Mouse (Mus musculus): Measurements from ENCODE around the gene Agtr2. TPM values are rescaled to one million over a fixed set of nuclear protein-coding genes. Genes with fewer than 3 reads are reported as not detected.
"Not testable (repeated sequence)": the region's sequence is repeated elsewhere in the genome, so short reads cannot be mapped to it uniquely, and the experiment has no call there.

The Agtr2 gene
- under 1 TPM; 0.32 to 0.53 TPM for total RNA-seq (2021)
- long read RNA-seq, experiment 1 = 0 reads
- long read RNA-seq, experiment 2 = 0 reads

GRCm38 (mm10) chrX:21484414-21484813, at the start of gene Agtr2:
Agtr2 (plus strand) TSS chrX:21484544.
- DNase-seq (ENCODE audit: low spot score in 2 of 2) = no peak

GRCm38 (mm10) chrX:21452519-21452918, 31.8 kb upstream of the Agtr2 start:
- no peak for DNase-seq (ENCODE audit: low spot score in 2 of 2)
- intact Hi-C loops (cut with DNase I) = no loop called here

More at GRCm38 (mm10) chrX:21484414-21484813, at the start of gene Agtr2:
- intact Hi-C loops (cut with DNase I) = no loop called here

GRCm38 (mm10) chrX:21488111-21488510, 3.8 kb downstream of the Agtr2 start:
- intact Hi-C loops (cut with DNase I) = no loop called here
- no peak for DNase-seq (ENCODE audit: low spot score in 2 of 2)

- DNase-seq (ENCODE audit: low spot score in 2 of 2) = no peak
- intact Hi-C loops (cut with DNase I) = no loop called here
Measured at GRCm38 (mm10) chrX:21500242-21500641, 15.9 kb downstream of the Agtr2 start.

GRCm38 (mm10) chrX:21507333-21507732, 23.0 kb downstream of the Agtr2 start:
- intact Hi-C loops (cut with DNase I); DNase-seq (ENCODE audit: low spot score in 2 of 2): not testable (repeated sequence)

- DNase-seq (ENCODE audit: low spot score in 2 of 2) = no peak
- intact Hi-C loops (cut with DNase I) = no loop called here
Measured at GRCm38 (mm10) chrX:21522590-21522989, 38.2 kb downstream of the Agtr2 start.

Other genes starting within 250 kb of the Agtr2 start
- gene Slc6a14, start 230.4 kb downstream of the Agtr2 start, total RNA-seq (2021) = not detected

All from left cerebral cortex, postnatal 14 days (tissue).